ENCODE assay signal across 30 mouse cellular contexts in the genomic region with DNA sequence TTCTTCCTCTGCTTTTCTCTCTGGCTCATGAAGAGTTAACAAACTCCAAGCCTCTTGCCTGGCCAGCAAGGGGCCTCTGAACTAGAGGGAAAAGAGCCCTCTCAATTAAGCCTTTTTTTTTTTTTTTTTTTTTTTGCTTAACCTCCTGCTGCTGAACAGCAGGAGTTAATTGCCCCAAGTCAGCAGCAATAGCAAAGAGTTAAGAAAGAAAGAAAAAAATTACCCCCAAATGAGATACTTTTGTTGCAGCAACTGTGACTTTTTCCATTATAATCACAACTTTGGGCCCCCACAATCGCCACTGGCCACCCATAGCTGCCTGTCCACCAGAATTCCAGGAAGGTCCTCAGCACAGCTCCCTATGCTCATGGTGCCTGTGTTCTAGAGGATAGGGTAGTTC.
DNase-seq lines count a peak whose midpoint lies in the region; ATAC-seq and TF ChIP-seq lines count a peak whose summit lies in the region.
"Had no signal": no experiment of that assay in that cellular context is flagged by ENCODE, and none has a peak within 500 bp of the region (broad histone marks: within the 10 kb centered on the region; RNA-seq: fewer than 3 reads in every experiment).

No protein-coding gene starts in this region.

- H3K9ac ChIP-seq in ES-E14 (ENCODE audit: insufficient read depth, low read depth, low read length, poor library complexity, severe bottlenecking) = no peak overlapping the region
- no peak overlapping the region for H3K9ac ChIP-seq in kidney, embryonic 16.5 days (replicated peaks; ENCODE audit: low read length)
- H3K9ac ChIP-seq: embryonic facial prominence, embryonic 12.5 days; embryonic facial prominence, embryonic 15.5 days; forebrain, postnatal 0 days; hindbrain, embryonic 13.5 days; intestine, embryonic 15.5 days had no signal

- no peaks in the 10 kb centered on the region for H3K36me3 ChIP-seq in ES-E14 (ENCODE audit: control insufficient read depth, insufficient read depth, low read length, poor library complexity, severe bottlenecking)
- H3K36me3 ChIP-seq in embryonic facial prominence, embryonic 10.5 days (replicated peaks) = no peaks in the 10 kb centered on the region
- H3K36me3 ChIP-seq in kidney, embryonic 16.5 days (ENCODE audit: insufficient read depth, low read length) = no peaks in the 10 kb centered on the region
- H3K36me3 ChIP-seq: embryonic facial prominence, embryonic 12.5 days; embryonic facial prominence, embryonic 15.5 days; hindbrain, embryonic 10.5 days; hindbrain, embryonic 13.5 days; intestine, embryonic 15.5 days had no signal

- no peak overlapping the region for H3K4me3 ChIP-seq in ES-E14 (ENCODE audit: insufficient read depth in 1 of 2, low read depth in 1 of 2, low read length in 2 of 2, poor library complexity in 1 of 2, severe bottlenecking in 1 of 2)
- no peak overlapping the region for H3K4me3 ChIP-seq in embryonic facial prominence, embryonic 10.5 days
- H3K4me3 ChIP-seq in kidney, embryonic 16.5 days (ENCODE audit: low read length) = no peak overlapping the region
- H3K4me3 ChIP-seq: embryonic facial prominence, embryonic 12.5 days; embryonic facial prominence, embryonic 15.5 days; hindbrain, embryonic 10.5 days; hindbrain, embryonic 13.5 days; intestine, embryonic 15.5 days had no signal

- DNase-seq in embryo, embryonic 9.5 days (ENCODE audit: extremely low spot score) = peak; percentile 1
- no peak for DNase-seq in embryo, embryonic 11 days
- no peak for DNase-seq in ES-E14 (ENCODE audit: low read depth, low spot score)
- DNase-seq in embryonic facial prominence, embryonic 10.5 days (ENCODE audit: low spot score) = peak; percentile 9
- DNase-seq in layer of hippocampus, adult 9-11 months = no peak
- DNase-seq: adrenal gland, adult 8-10 months; adrenal gland, postnatal 25 days; B cell, adult 2 months; cerebellum, adult 11-12 months; cerebellum, adult 8-10 months; cerebellum, postnatal 10 days; cerebellum, postnatal 36 days; forebrain, postnatal 0 days; gastrocnemius, postnatal 10 days; gastrocnemius, postnatal 36 days; heart, postnatal 36 days; kidney, adult 11 months; kidney, adult 8-10 months had no signal

- no peak for ATAC-seq in kidney, embryonic 16.5 days (ENCODE audit: low FRiP score, low TSS enrichment)
- ATAC-seq: activated CD4-positive, CD25-positive, alpha-beta regulatory T cell, adult 4 months; forebrain, embryonic 14.5 days; forebrain, postnatal 0 days; hindbrain, embryonic 16.5 days; intestine, embryonic 15.5 days; Patski had no signal

- no peaks in the 10 kb centered on the region for H3K9me3 ChIP-seq in ES-E14 (ENCODE audit: control insufficient read depth, insufficient read depth, low read depth, low read length)
- no peaks in the 10 kb centered on the region for H3K9me3 ChIP-seq in embryonic facial prominence, embryonic 10.5 days
- no peaks in the 10 kb centered on the region for H3K9me3 ChIP-seq in kidney, embryonic 16.5 days (ENCODE audit: low read length)
- H3K9me3 ChIP-seq: embryonic facial prominence, embryonic 12.5 days; embryonic facial prominence, embryonic 15.5 days; hindbrain, embryonic 10.5 days; hindbrain, embryonic 13.5 days; intestine, embryonic 15.5 days had no signal

- no peaks in the 10 kb centered on the region for H3K4me1 ChIP-seq in ES-E14 (ENCODE audit: control insufficient read depth in 2 of 2, insufficient read depth in 2 of 2, low read length in 2 of 2, poor library complexity in 1 of 2)
- no peaks in the 10 kb centered on the region; the same call in 1 of the 2 replicates for H3K4me1 ChIP-seq in embryonic facial prominence, embryonic 10.5 days
- no peaks in the 10 kb centered on the region for H3K4me1 ChIP-seq in kidney, embryonic 16.5 days (ENCODE audit: insufficient read depth, low read length)
- H3K4me1 ChIP-seq: embryonic facial prominence, embryonic 12.5 days; embryonic facial prominence, embryonic 15.5 days; hindbrain, embryonic 10.5 days; hindbrain, embryonic 13.5 days; intestine, embryonic 15.5 days had no signal

- H3K27me3 ChIP-seq in embryonic facial prominence, embryonic 10.5 days (replicated peaks; ENCODE audit: low read depth, poor library complexity, severe bottlenecking) = peaks cover 66% of the 10 kb centered on the region
- peaks cover 10% of the 10 kb centered on the region; the same call in 1 of the 2 replicates for H3K27me3 ChIP-seq in kidney, embryonic 16.5 days (ENCODE audit: insufficient read depth, low read length)
- H3K27me3 ChIP-seq: CH12.LX; embryonic facial prominence, embryonic 12.5 days; embryonic facial prominence, embryonic 15.5 days; intestine, embryonic 15.5 days had no signal

- H3K27ac ChIP-seq in ES-E14 (ENCODE audit: insufficient read depth, low read depth, low read length, poor library complexity, severe bottlenecking) = no peak overlapping the region
- H3K27ac ChIP-seq in embryonic facial prominence, embryonic 10.5 days (replicated peaks) = no peak overlapping the region
- H3K27ac ChIP-seq in kidney, embryonic 16.5 days (ENCODE audit: low read length) = no peak overlapping the region
- H3K27ac ChIP-seq: embryonic facial prominence, embryonic 12.5 days; embryonic facial prominence, embryonic 15.5 days; hindbrain, embryonic 10.5 days; hindbrain, embryonic 13.5 days; intestine, embryonic 15.5 days had no signal

- in situ Hi-C loops in ES-E14 (cut with MboI; ENCODE audit: low sequenced_read_pairs in 2 of 2, unreplicated experiment in 2 of 2) = no loop called here

- H3K4me2 ChIP-seq in kidney, embryonic 16.5 days (replicated peaks; ENCODE audit: low read depth, low read length) = no peak overlapping the region
- H3K4me2 ChIP-seq: embryonic facial prominence, embryonic 12.5 days; embryonic facial prominence, embryonic 15.5 days; heart, embryonic 11.5 days; hindbrain, embryonic 13.5 days; intestine, embryonic 15.5 days had no signal

- WGBS in embryonic facial prominence, embryonic 10.5 days = 14% methylated on average over 1 of the region's 1 CpGs
- WGBS in kidney, embryonic 16.5 days = 12% methylated on average over 1 of the region's 1 CpGs

TF ChIP-seq in ES-E14, 5 proteins besides CTCF, POLR2A, EP300 and RAD21:
- TF ChIP-seq ZNF384 (IDR thresholded peaks at IDR 0.05; ENCODE audit: low read depth, low read length) (peak; percentile 87), ZC3H11A (IDR thresholded peaks at IDR 0.05; ENCODE audit: borderline replicate concordance, low read depth, low read length) (no peak)

Comparison
In these comparisons a context has a peak if more than half of its experiments do, and no peak if none do; other contexts are left out.
1. DNase-seq: peak in embryo, embryonic 9.5 days (single experiment) and embryonic facial prominence, embryonic 10.5 days (single experiment); none in embryo, embryonic 11 days (single experiment), ES-E14 (single experiment) and layer of hippocampus, adult 9-11 months (single experiment).